Comparison of ENCODE assay signal across 8 mouse cellular contexts in genomic region chr3:84814762-84815381, GRCm38 (mm10). TPM values are rescaled to one million over a fixed set of nuclear protein-coding genes. Genes with fewer than 3 reads are reported as not detected.
DNase-seq lines count a peak whose midpoint lies in the region; ATAC-seq and TF ChIP-seq lines count a peak whose summit lies in the region.

Gene Fbxw7, plus strand, starts transcription at chr3:84815268.

- H3K27ac ChIP-seq in intestine, embryonic 16.5 days (ENCODE audit: low read length), result peak within 1 kb of the TSS; percentile 97
- peak within 1 kb of the TSS; percentile 98 for H3K27ac ChIP-seq in liver, embryonic 12.5 days
- H3K27ac ChIP-seq in olfactory bulb, adult 2 months (ENCODE audit: insufficient read depth, low read depth, low read length), result peak within 1 kb of the TSS; percentile 69

- no peak for TF ChIP-seq CTCF in olfactory bulb, adult 2 months (IDR thresholded peaks at IDR 0.05; ENCODE audit: insufficient read depth, low read depth, low read length)

- H3K4me1 ChIP-seq in intestine, embryonic 16.5 days (ENCODE audit: control insufficient read depth, insufficient read depth, low read length), result peaks cover 9% of the 10 kb centered on the region; the same call in 1 of the 2 replicates
- H3K4me1 ChIP-seq in liver, embryonic 12.5 days, result peaks cover 36% of the 10 kb centered on the region
- peaks cover 9% of the 10 kb centered on the region; the same call in 1 of the 2 replicates for H3K4me1 ChIP-seq in olfactory bulb, adult 2 months (ENCODE audit: control insufficient read depth, insufficient read depth, low read length)

- no peak for TF ChIP-seq POLR2A in olfactory bulb, adult 2 months (IDR thresholded peaks at IDR 0.05; ENCODE audit: insufficient read depth, low read depth, low read length)

- H3K27me3 ChIP-seq in intestine, embryonic 16.5 days (replicated peaks; ENCODE audit: control insufficient read depth, insufficient read depth, low read length), result no peaks in the 10 kb centered on the region
- H3K27me3 ChIP-seq in liver, embryonic 12.5 days (replicated peaks), result no peaks in the 10 kb centered on the region

- peak; percentile 62 for ATAC-seq in intestine, embryonic 16.5 days
- ATAC-seq in liver, embryonic 12.5 days, result peak; percentile 25

- H3K9me3 ChIP-seq in intestine, embryonic 16.5 days (ENCODE audit: control insufficient read depth, low read length), result no peaks in the 10 kb centered on the region
- H3K9me3 ChIP-seq in liver, embryonic 12.5 days (replicated peaks), result no peaks in the 10 kb centered on the region

- DNase-seq in adrenal gland, adult 18-20 months (ENCODE audit: low spot score in 2 of 2), result no peak
- no peak for DNase-seq in adrenal gland, adult (ENCODE audit: inconsistent age in 2 of 2, low spot score in 1 of 2)
- DNase-seq in urinary bladder, postnatal 25 days (ENCODE audit: low spot score), result peak; percentile 9
- DNase-seq in urinary bladder, postnatal 36 days (ENCODE audit: low spot score in 2 of 2), result no peak
- DNase-seq in heart, adult 18-20 months, result no peak

- H3K4me2 ChIP-seq in intestine, embryonic 16.5 days (ENCODE audit: low read depth, low read length), result peak within 1 kb of the TSS; percentile 94
- peak within 1 kb of the TSS; percentile 100 for H3K4me2 ChIP-seq in liver, embryonic 12.5 days

- peak within 1 kb of the TSS; percentile 97 for H3K4me3 ChIP-seq in intestine, embryonic 16.5 days (ENCODE audit: low read length)
- H3K4me3 ChIP-seq in liver, embryonic 12.5 days, result peak within 1 kb of the TSS; percentile 100
- peak within 1 kb of the TSS; percentile 72 for H3K4me3 ChIP-seq in olfactory bulb, adult 2 months (ENCODE audit: insufficient read depth, low read depth, low read length)

- under 1% methylated on average over 68 of the region's 76 CpGs for WGBS in intestine, embryonic 16.5 days
- under 1% methylated on average over 65 of the region's 76 CpGs for WGBS in liver, embryonic 12.5 days (ENCODE audit: insufficient replicate concordance)
- WGBS in olfactory bulb, adult 2 months, result under 1% methylated on average over 73 of the region's 76 CpGs

- no peaks in the 10 kb centered on the region for H3K36me3 ChIP-seq in intestine, embryonic 16.5 days (ENCODE audit: control insufficient read depth, insufficient read depth, low read length)
- H3K36me3 ChIP-seq in liver, embryonic 12.5 days, result peaks cover 8% of the 10 kb centered on the region

- peak within 1 kb of the TSS; percentile 86 for H3K9ac ChIP-seq in intestine, embryonic 16.5 days (ENCODE audit: low read depth, low read length)
- peak within 1 kb of the TSS; percentile 96 for H3K9ac ChIP-seq in liver, embryonic 12.5 days

RNA-seq across cellular contexts. Expression of gene Fbxw7, which starts in this region (rescaled TPM):
- total RNA-seq in adrenal gland, adult 18-20 months (2021), result 10 to 100 TPM; 15.6 to 19.3 TPM
- total RNA-seq in heart, adult 18-20 months (2021), result 10 to 100 TPM; 38.1 to 43.0 TPM
- polyA plus RNA-seq in intestine, embryonic 16.5 days (2015; fragmentation: Nextera tagmentation; extraction: Ambion mirVana), result 7.0 and 7.8 TPM in 2 replicates
- polyA plus RNA-seq in liver, embryonic 12.5 days (2016; fragmentation: Nextera tagmentation; extraction: Ambion mirVana), result 4.9 TPM in 2 replicates
- polyA plus RNA-seq in olfactory bulb, adult 2 months (2012; ENCODE audit: insufficient read depth, insufficient read length, low replicate concordance, missing spikeins), result 113 TPM in 1 of 2 replicates, not detected in the other
